Mouse (Mus musculus) WW6 (cell line): ENCODE results near the gene Haao.

Source experiments
- DNase-seq: peaks from one replicate; pipeline ENCODE4 v3.0.0-alpha.2; 2013; ENCODE audit warnings: low read depth, low spot score

Haao gene

DNA sequence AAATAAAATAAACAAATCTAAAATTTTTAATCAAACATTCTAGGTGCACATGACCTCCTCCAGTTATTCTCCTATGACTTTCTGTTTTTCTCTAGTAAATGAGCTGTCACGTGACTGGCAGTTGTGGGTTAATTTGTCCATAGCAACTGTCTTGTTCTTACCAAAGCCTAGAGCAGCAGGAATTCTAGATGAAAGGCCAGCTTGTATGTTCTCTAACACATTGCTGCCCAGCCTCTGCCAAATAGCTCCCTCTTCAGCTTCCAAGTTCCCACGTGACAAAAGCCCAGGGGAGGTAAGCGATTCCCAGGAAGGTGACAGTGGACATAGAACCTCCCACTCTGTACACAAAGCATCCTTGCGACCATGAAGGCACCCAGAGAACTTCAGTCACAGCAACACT, 13.6 kb downstream of the Haao start:
- DNase-seq = no peak

DNA sequence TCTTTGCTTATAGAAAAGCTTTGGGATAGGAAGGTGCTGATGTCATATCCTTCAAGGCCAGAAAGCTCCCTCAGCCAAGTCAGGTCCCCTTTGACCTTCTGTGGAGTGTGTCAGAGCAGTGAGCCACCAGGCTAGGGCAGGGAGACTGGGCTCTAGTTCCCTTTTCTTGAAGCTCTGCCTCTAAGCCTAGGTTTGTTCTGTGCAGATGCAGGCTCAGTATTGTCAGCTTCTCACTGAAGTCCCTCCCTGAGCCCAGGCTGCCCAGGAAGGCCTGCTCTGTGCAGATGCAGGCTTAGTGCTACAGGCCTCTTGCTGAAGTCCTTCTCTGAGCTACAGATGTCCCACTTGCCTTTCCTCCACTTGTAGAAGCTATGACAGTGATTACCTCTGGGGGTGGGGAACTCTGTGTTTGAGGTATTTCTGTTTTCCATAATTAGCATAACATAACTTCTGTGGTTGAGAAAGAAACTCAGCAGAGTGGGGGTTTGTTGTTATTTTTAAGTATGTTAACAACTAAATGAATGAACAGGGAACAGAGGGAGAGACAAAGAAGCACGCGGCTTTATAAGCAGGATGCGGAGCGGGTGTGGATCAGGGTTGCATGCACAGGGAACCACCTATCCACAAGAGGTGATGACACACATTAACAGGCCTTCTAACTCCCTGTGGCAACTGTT, 17.0 kb downstream of the Haao start:
- no peak for DNase-seq

DNA sequence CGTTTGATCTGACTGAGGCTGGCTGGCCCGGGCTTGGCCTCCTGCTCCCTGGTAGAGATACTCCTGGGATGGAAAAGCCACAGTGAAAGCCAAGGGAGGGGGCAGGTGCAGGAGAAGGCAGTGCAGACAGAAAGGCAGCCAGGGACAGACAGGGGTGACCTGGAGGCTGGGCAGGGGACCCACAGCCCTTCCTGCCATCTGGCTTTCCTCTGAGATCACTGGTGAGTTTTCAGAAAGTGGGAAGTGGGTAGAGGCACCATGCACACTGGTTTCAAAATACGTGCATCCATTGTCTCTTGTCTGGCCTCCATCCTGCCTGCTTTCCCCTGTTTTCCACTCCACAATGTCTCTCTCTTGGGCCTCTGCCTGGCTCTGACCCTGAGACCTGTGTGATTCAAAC, 18.4 kb downstream of the Haao start:
- DNase-seq = no peak

DNA sequence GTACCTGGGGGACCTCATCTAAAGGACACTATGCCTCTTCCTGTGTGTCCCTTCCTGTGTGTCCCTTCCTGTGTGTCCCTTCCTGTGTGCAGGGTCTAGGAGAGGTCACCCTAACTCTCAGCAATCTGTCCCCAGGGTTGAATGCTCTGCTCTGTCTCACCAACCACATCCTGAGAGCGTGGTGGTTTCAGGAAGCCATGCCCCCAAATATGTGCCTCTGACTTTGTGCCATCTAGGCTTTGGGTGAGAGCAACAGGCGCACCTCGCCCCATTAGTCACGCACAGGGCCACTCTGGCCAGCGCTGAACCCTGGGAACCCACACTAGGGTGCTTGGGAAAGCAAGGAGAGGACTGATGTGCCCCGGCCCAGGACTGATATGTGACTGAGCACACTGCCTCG, 23.9 kb downstream of the Haao start:
- DNase-seq = no peak

DNA sequence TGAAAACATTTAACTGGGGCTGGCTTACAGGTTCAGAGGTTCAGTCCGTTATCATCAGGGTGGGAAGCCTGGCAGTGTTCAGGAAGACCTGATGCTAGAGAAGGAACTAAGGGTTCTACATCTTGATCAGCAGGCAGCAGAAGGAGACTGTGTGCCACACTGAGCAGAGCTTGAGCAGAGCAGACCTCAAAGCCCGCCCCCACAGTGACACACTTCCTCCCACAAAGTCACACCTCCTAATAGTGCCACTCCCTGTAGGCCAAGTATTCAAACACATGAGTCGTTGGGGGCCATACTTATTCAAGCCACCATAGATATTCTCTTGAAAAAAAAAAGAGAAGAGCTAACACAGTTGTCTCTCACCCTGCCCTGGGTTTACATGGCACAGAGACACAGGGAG, 25.9 kb downstream of the Haao start:
- DNase-seq = no peak

DNA sequence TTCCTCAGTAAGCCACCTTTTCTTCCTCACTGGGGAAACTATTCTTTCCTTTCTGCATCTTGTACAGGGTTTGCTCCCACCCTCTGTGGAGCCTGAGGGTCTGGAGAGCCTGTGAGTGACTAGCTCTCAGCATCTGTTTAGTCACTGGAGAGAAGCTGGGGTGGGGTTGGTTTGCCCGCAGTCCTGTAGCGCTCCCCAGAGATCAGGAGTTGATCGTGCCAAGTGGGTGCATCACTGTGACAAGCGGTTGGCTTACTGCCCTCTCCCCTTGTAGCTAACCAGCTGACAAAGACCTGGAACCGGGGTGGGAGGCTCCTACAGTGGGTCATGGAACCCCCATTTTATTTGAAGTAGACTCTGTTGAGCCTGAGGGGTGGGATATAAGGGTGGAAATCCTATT, 27.1 kb downstream of the Haao start:
- DNase-seq = no peak

DNA sequence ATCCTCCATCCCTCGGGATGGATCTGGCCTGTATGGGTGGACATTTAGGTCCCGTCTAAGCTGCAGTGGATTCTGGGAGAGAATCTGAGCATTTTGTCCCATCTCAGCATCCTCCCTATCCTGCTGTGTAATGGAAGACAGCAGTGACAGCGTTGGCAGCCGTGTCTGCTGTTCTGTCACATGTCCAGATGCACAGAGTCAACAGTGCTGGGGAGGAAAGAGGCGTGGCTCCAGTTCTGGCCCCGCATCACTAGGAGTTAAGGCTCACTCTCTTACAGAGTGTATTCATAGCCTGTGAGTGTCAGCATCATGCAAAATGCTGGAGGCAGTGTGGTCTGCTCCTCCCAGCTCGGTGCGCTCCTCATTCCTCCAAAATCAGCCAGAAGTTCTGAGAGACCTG, 28.3 kb downstream of the Haao start:
- no peak for DNase-seq

DNA sequence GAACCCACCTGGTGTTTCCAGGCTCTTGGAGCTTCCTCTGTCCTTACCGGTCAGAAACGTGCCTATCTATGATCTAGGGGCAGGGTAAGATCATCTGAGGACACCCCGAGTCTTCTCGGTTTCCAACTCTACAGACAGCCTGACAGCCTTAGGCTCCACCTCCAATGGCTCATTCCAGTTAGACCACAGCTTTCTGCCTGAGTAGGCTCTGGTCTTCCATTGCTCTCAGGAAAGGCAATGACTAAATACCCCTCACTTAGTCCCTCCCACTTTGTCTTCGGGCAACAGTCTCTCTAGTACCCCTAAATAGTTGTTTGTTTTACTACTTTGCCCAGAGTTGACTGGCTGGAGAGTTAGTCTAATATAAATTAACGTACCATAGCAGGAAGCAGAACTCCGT, 30.8 kb downstream of the Haao start:
- DNase-seq = no peak

DNA sequence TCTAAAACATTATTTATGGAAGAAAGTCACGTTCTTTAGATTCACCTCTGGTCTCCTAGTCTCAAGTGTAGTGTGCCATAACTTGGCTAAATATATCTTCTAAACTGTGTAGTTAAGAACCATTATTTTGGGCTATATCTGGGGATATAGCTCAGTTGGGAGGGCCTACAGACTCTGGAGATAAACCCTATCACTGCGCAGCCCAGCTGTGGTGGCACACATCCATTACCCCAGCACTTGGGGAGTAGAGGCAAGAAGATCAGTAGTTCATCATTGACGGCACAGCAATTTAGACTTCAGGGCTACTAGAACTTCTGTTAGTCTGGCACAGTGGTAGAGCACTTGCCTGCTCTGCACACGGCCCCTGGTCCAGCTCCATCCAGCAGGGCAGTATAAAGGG, 34.7 kb downstream of the Haao start:
- no peak for DNase-seq

DNA sequence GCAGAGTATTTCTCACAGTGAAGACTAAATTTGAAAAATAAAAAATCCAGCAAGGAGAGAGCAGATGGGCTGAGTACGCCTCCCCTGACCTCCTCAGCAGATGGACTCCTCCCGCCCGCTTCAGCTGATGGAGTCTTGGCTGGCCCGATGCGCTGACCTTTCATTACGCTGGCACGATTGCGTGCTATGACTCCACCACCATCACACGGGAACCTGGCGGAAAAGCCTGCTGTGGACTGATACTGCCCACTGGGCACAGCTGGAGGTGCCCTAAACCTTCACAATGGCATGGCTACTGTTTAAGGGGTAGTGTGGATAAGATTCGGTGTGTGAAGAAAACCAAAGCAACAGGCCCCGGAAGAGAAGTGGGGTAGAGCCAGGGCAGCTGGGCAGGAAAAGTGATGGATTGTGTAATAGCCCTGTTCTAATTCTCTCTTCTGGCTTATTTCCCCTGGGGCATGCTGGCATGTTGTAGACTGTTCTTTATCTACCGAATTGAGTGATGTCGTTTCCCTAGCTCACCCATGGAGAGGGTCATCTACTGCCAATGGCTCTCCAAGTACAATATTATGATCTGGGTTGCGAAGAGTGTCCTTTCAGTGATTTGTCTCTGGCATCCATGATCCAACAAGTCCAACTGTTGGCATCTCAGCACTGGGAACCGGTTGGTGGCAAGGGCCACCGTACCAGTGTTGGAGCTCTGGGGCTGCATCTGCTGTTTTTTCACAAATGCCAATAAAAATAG, 35.4 kb downstream of the Haao start:
- no peak for DNase-seq

DNA sequence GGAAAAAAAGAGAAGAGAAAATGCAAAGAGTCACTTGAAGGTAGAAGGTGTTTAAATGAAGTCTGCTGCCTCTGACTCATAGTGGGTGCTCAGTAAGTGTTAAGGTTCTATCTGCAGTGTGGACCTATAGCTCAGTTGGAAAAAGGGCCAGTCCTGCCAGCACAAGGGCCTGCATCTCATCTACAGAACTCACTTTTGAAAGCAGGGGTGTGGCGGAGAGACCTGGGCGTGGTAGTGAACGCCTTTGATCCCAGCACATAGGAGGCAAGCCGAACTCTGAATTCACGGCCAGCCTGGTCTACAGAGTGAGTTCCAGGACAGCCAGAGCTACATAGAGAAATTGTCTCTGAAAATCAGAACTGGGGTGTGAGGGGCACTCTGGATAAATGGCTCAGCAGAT, 37.5 kb downstream of the Haao start:
- DNase-seq = no peak

DNA sequence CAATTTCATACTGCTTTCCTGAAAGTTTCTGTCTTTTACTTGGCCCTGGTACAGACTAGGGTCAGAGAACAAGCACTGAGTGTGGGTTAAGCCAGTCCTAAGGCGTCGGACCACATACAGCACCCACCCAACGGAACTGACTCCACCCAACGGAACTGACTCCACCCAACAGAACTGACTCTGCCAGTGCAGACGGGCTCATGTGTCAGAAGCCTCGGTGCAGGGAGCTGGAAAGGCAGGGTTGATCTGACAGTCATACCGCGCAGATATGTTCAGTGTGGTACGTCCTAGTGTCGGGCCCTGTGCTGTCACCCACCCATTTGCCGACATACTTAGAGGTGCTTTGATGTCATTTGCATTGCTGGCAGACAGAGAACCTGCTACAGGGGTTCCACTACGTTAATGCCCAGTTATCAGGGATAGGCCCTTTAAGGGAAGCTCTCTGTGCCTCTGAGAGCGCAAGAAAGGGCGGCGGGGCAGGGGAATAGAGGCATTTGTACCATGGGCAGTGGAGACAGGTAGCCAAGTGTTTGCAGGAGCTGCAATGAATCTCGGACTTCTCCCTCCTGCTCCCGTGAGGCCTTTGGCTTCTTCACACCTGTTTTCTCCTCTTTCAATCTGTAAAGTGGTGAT, 38.5 kb downstream of the Haao start:
- no peak for DNase-seq

DNA sequence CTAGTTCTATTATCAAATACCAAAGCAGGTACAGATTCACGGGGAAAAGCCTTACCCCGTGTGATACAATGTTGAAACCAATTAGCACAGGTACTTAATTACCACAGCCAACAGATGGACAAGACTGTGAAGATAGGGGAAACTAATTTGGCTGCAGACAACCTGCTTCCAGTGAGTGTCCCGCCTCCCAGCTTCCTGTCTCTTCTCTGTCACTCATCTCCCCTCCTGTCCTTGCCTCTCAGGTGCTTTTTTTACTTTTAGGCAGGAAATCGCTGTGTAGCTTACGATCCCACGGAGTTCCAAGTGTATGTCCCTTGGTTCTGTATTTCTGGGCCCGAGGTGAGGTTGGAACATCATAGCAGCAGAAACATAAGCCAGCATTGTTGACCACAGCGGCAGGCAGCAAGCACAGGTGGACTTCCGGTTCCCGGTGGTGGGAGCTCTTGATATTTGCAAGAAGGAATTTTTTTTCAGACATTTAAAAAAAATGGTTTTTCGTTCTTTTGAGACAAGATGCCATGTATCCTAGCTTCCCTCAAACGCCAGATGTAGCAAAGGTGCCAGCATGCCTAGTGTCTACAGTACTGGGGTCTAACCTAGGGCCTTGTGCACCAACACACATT, 39.2 kb downstream of the Haao start:
- DNase-seq = no peak

DNA sequence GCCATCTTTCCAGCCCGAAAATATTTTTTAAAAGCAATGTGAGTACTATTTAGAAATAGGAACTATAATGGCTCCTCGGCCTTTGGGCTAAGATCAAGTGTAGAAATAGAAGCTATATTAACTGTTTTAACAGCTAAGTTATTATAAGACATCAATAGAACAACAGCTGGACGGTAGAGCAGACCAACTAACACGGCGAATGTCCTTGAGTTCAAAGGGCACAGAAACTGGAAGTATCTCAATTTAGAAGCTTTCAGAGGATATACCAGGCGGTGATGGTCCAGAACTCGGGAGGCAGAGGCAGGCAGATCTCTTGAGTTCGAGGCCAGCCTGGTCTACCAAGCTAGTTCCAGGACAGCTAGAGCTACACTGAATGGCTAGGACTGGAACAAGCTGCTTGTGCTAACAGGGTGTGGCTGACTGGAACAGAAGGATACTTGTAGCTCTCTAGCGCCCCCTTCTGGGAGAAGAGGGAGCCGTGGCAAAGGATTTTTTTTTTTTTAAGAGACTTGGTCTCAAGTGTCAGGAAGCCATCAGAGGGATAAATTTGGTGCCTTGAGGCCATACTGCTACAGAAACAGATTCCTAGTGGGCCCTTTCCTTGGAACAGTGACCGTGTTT, 39.9 kb downstream of the Haao start:
- DNase-seq = peak; percentile 61

DNA sequence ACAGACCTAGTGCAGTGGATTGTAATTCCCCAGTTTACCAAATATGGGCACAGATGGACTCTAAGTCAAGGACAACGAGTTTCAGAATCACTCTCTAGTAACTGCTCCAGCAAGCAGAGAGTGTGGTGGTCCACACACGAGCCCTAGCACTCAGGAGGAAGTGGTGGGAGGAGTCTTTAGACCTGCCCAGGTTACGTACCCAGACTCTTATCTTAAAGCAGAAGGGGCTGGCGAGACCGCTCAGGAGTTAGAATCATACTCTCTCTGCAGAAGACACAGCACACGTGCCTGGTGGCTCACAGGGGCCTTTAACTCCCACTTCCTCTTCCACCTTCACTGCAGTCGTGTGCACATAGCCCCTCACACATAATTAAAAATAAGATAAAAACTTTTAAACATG, 40.4 kb downstream of the Haao start:
- no peak for DNase-seq

DNA sequence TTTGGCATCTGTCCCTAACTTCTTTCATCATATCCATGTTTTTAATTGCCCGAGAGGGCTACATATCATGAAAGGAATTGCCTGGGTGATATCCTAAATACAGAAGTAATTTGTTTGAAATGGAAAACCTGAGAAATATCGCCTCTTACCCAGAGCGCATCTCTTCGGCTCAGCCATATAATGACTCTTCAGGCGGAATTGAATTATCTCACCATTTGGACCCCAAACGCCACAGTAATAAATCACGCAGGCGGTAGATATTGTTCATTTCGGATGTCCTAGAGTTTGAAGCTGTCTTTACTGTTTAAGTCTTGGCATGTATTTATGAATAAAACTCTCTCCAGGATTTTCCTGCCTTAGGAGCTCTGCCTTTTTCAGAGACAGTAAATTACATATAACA, 42.7 kb downstream of the Haao start:
- no peak for DNase-seq

DNA sequence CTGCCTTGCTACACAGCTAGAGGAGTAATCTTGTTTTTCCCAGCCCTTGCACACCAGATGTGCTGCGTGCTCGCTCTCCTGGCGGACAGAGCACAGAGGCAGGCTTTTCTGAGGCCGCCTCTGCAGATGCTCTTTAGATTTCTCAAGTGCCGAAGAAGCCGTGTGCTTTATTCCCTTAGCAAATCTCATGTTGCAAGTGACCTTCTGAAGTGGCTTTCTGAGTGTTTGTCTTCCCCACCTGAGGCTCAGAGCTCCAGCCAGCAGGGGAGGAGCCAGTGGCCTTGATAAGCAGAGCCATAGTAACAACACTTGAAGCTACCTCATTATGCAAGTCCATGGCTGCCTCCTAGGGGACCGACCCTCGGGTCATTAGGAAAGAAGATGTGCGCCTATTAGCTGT, 43.8 kb downstream of the Haao start:
- DNase-seq = no peak

DNA sequence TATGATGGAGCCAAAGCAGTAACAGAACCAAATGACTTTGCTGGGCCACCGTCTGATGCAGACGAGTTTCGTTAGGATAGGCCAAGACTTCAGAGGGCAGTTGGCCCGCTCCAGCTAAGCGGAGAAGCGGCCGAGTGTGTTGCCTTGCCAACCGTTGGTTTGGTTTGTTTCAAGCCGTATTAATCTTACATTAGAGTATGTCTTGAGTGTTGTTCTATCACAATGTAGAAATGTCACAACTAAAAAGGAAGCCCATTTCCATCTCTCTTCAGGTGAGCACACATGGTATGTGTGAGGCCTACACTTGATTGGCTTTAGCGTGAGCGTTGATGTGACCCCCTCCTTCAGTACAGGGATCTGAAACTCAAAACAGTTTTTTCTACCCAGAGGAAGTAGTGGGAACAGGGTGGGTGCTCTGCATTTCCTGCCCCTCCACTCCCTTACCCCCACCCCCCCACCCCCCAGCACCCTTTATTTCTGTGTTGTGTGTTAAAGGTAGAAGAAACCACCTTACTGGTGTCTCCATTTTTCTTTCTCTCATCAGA, 48.2 kb downstream of the Haao start:
- no peak for DNase-seq

DNA sequence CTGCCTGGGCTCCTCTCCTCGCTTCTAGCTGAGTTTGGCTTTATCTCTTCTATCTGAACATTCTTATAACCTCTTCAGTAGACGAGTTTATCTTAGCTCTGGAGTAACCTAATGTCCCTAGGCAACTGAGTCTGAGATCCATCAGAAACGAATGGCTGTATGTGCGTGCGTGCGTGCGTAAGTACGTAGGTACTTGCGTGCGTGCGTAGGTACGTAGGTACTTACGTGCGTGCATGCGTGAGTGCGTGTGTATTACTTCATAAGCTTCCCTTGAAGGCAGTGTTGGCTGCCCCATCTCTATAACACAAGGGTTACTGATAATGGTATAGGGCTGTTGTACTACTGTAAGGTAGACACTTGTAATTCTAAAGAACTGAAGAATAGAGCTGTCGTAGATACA, 52.6 kb downstream of the Haao start:
- DNase-seq = no peak

DNA sequence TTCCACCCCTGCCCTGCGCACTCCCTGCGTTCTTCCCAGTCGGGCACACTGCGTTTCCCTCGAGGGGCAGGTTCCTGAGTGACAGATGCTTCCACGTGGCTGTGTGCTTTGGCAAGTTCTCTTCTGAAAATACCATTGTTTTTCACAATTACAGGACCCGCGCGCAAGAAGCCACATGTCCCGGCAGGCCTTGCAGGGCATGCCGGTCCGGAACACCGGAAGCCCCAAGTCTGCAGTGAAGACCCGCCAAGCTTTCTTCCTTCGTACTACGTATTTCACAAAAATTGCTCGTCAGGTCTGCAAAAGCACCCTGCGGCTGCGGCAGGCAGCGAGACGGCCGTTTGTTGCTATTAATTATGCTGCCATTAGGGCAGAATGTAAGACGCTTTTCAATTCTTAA, 55.4 kb downstream of the Haao start:
- no peak for DNase-seq

DNA sequence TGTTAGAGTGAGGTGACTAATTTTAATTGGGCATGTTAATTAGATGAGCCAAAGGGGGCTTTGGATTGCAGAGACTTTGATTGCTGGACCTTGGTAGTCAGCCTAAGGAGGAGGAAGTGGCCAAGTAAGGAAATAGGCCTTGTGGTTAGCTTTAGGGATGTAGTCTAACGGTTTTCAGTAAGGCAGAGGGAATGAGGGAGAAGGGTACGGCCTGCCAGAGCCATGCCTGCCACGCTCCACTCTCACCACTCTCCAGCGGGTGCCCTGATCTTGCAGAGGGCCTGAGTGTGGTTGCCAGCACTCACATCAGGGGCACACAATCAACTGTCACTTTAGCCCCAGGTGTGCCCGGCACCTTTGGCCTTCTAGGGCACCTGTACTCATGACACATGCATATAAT, 57.6 kb downstream of the Haao start:
- DNase-seq = no peak

DNA sequence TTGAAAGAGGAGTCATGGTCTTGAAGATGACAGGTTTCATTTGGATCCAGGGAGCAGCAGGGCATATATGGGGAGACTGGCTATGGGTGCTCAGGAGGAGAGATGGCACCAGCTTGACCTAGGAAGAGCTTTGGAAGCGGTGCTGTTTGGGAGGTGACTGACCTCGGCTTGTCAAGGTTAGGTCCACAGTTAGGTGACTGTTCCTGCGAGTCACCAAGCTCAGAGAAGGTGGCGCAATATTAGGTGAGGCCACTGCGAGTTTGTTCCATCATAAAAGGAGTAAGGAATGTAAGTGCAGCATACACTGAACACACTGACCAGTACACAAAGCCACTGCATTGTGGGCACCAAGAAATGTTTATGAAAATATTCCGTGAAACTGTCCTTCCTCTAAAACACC, 61.3 kb downstream of the Haao start:
- DNase-seq = no peak
